Mouse (Mus musculus): ENCODE measurements around the gene 5830473C10Rik.

The 5830473C10Rik gene

DNA sequence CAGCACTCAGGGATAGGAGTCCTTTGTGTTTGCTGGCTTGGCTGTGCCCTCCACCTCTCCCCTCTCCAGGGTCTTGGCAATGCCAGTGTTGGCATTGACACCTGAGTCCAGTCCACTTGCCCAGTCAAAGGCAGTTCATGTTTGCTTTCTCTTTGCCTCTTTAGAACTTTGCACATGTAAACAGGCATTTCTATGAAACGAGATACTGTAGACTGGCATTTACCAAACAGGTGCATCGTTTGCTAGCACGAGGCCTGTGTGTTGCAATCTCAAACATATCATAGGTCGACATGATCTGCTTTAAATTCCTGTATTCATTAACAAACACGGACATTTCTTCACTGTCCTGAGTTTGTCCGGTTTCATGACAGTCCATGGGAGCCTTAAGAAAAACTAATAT, at the start of gene 5830473C10Rik:
Gene 5830473C10Rik, plus strand, starts transcription at position 365 of the 400 bp plus-strand sequence.
- no peak for DNase-seq

DNA sequence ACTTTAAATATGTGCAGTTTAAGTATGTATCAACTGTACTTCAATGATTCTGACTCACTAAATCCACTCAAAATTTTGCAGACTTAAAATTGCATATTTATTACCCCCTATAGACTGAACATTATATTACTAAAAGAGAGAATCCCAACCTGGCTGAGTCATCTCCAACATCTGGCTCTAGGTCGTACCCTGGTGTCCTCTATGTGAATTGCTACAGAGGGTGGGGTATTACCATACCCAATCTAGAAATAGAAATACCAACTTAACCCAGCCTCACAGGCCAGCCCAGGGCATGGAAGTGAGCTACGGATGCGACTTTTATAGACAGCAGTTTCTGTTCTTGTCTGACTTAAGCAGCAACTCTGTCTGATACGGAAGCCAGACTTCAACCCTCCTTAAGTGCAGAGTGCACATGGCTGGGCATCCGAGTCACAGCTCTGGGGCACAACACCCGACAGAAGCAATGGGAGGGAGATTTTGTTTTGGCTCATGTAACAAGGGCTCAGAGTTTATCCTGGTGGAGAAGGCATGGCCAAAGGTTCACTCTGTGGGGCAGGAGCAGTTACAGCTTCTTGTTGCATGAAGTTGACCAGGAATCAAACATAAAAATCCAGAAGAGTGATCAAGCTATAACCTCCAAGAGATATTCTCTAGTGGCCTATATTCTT, 48.5 kb upstream of the 5830473C10Rik start:
- peak; percentile 45 to 76 for DNase-seq

GRCm38 (mm10) chr5:90515561-90515960, 45.3 kb upstream of the 5830473C10Rik start:
- no peak for DNase-seq

DNA sequence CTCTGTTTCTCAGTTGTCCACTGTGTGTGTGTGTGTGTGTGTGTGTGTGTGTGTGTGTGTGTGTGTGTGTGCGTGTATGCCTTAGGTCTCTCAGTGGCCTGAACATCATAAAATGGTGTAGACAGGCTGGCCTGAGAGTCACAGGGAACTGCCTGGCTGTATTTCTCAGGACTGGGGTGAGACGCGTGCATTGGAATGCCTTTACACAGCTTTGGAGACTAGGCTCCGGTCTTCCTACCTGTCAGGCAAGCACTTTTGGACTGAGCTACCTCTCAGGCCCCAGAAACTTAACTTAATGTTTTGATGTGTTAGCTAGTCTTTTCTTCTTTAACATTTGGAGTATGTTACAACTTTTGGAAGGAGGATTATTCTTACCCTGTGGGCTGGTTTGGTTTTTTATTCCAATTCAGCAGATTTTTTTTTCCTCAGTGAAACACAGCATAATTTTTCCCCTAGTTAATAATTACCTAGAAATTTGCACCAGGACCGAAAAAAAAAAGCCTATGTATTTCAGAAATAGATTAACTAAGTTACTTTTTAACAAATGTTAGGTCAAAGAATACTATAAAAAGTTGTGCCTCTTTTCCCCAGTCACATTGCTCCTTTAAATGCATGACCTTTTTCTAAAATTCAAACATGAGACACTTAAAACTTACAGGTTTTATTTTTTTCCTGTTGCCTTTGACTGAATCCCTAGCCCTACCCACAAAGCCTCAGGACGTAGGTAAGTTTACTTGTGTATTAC, 42.4 kb upstream of the 5830473C10Rik start, which contains the start of gene Afm:
Gene Afm, plus strand, starts transcription at position 577 of the 745 bp plus-strand sequence.
- peak; percentile 48 to 69 for DNase-seq

GRCm38 (mm10) chr5:90551191-90551590, 9.7 kb upstream of the 5830473C10Rik start:
- no peak for DNase-seq

GRCm38 (mm10) chr5:90556052-90556451, 4.9 kb upstream of the 5830473C10Rik start:
- no peak for DNase-seq

GRCm38 (mm10) chr5:90561721-90562275, 891 bp downstream of the 5830473C10Rik start:
- DNase-seq = no peak

- DNase-seq = no peak
Measured at GRCm38 (mm10) chr5:90562880-90563279, 2.0 kb downstream of the 5830473C10Rik start.

- no peak for DNase-seq
Measured at GRCm38 (mm10) chr5:90564161-90564560, 3.3 kb downstream of the 5830473C10Rik start.

GRCm38 (mm10) chr5:90565205-90565604, 4.3 kb downstream of the 5830473C10Rik start:
- DNase-seq = no peak

- DNase-seq = peak; percentile 21 to 50
Measured at GRCm38 (mm10) chr5:90567788-90568187, 6.9 kb downstream of the 5830473C10Rik start.

DNA sequence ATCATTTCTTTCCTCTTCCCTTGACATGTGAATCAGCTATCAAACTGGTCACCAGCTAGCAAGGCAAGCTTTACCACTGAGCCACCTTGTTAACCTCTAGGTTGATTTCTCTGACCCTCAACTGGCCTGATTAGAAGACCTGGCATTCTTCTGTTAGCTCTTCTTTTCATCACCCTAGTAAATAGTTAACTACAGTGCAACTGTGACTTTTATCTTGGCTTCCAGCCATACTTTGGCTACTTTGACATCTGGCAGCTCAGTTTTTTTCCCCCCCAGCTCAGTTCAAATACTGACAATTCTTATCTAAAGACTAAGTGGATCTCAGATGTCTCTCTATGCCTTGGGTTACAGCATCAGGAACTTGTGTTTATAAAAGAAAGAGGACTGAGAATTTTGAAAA, 7.4 kb downstream of the 5830473C10Rik start:
- DNase-seq = peak in 1 of 2 experiments; percentile 50

GRCm38 (mm10) chr5:90571216-90571615, 10.3 kb downstream of the 5830473C10Rik start:
- DNase-seq = no peak

DNA sequence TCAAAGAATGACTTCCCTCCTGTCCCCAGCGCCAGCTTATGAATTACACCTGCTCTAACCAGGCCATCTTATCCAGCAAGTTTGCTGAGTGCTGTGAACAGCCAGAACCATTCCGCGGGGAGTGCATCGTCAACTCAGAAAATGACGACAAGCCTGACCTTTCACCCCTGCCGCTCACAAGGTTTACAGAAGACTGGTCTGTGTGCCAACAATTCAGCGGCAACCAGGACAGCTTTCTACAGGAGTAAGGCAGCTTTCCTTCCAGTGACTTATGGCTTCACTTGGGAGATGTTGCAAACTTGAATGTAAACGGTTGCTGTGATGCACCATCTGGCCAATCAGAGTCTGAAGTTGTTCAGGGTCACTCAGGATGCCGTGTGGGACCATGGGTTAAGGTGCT, 16.8 kb downstream of the 5830473C10Rik start:
- DNase-seq = peak; percentile 39 to 52

GRCm38 (mm10) chr5:90579556-90579955, 18.6 kb downstream of the 5830473C10Rik start:
- no peak for DNase-seq

DNA sequence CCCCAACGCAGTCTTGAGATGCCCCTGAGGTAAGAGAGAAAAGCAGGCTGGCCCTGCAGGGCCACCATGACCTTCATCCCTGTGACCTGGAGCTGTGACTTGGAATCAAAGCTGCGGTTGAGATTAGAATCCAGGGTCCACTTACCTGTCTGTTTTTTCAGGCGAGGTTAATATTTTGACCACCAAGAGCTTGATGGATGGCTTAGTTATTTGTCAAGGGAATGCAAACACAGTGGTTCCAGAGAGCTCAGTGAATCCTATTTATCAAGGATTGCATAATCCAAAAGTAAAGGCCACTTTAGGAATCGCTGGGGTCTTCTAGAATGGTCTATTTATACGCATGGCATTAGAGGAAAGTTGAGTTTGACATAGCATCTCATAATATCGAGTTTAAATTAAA, 21.3 kb downstream of the 5830473C10Rik start:
- DNase-seq = no peak

- DNase-seq = no peak
Measured at GRCm38 (mm10) chr5:90584799-90585198, 23.9 kb downstream of the 5830473C10Rik start.

GRCm38 (mm10) chr5:90586511-90586910, 25.6 kb downstream of the 5830473C10Rik start:
- no peak for DNase-seq

DNA sequence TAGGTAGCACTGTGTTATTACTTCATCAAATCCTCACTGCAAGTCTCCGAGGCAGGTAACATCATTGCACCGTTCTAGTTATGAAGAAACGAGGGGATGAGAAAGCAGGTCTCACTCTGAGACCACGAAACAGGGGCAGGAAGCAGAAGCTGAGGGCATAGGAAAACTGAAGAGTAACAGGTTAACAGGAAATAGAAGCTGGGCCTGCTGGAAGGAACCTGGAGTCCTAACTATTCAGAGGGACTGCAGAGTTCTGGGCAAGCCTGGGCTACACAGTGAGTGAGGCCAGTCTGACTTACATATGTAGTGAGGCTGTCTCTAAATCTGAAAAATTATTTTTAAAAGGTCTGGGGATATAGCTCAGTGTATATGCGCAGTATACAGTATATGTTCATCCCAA, 27.2 kb downstream of the 5830473C10Rik start:
- no peak for DNase-seq

- DNase-seq = peak; percentile 48 to 81
Measured at GRCm38 (mm10) chr5:90588708-90589595, 28.0 kb downstream of the 5830473C10Rik start.

DNA sequence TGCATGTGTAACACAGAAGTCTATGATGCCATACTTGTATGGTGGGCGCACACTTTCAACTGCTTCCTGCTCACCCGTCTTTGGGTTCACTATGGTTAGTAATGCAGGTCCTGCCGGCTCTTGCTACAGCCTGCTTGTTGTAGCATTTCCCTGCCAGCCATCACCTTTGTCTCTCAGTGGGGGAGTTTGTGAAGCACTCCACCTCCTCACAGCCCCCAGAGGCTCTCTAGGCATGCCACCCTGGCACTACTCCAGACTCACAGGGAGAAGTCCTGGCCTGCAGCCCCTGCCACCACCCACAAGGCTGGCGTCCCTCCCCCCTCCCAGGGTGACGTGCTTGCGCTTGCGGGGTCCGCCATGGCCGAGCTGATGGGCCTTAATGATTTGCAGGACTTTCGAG, 29.8 kb downstream of the 5830473C10Rik start:
- no peak for DNase-seq

DNA sequence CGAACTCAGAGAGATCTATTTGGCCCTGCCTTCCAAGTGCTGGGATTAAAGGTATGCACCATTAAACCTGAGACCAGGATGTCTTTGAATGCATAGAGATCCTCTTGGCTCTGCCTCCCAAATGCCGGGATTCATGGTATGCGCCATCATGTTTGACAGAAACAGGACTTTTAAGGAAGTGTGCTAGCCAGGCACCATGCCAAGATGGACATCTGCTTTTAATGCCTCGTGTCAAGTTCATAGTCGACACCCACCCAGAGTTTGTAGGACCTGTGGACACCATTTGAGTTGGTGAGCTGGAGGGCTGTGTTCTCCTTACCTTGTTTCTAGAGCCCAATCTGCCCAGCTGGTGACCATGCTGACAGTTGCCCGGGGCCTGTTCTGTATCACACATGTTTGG, 31.0 kb downstream of the 5830473C10Rik start:
- no peak for DNase-seq

DNA sequence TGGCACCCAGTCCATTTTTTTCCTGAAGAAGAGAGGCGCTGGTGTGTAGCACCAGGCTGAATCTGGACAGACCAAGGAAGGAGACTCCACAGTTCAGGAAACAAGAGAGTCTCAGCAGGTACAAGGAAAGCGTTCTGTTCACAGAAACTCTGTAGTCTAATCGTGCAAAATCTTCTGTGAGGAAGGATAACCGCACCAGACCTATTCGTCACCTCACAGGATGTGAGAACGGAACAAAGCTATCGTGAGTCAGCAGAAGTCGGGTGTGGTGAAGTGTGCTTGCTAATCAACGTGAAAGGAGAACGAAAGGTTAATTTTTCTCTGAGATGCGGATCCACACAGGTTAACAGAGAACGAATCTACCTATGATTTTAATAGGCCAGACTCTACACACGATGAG, 34.0 kb downstream of the 5830473C10Rik start:
- DNase-seq = no peak

Measured in kidney, postnatal 25 days (tissue).